Mouse (Mus musculus): ENCODE results near the gene Spef1. TPM values are rescaled to one million over a fixed set of nuclear protein-coding genes. Genes with fewer than 3 reads are reported as not detected.

Spef1 gene
- polyA plus RNA-seq, 1 experiment from 2014 or later, result 11.5 TPM

- Histone ChIP-seq H3K9ac (replicated peaks) (no peak overlapping the region), H3K27ac (no peak overlapping the region), H3K9me3 (no peaks in the 10 kb centered on the region), H3K36me3 (peaks cover 79% of the 10 kb centered on the region), H3K4me3 (replicated peaks) (no peak overlapping the region), H3K4me2 (replicated peaks) (no peak overlapping the region), H3K27me3 (no peaks in the 10 kb centered on the region), H3K4me1 (replicated peaks) (peaks cover 5% of the 10 kb centered on the region)
- WGBS, result 94% methylated on average over 21 of the region's 21 CpGs
- no peak for ATAC-seq
Measured at GRCm38 (mm10) chr2:131146193-131147042, 40.7 kb downstream of the Spef1 start.

GRCm38 (mm10) chr2:131145536-131145935 lies 41.5 kb downstream of the Spef1 start:
- H3K4me2 ChIP-seq (replicated peaks), result no peak overlapping the region
- H3K27me3 ChIP-seq, result no peaks in the 10 kb centered on the region
- H3K4me1 ChIP-seq (replicated peaks), result peaks cover 5% of the 10 kb centered on the region
- no peak overlapping the region for H3K27ac ChIP-seq
- H3K9me3 ChIP-seq, result no peaks in the 10 kb centered on the region
- WGBS, result 94% methylated on average over 2 of the region's 2 CpGs
- peaks cover 70% of the 10 kb centered on the region for H3K36me3 ChIP-seq
- no peak overlapping the region for H3K9ac ChIP-seq (replicated peaks)
- ATAC-seq, result no peak
- H3K4me3 ChIP-seq (replicated peaks), result no peak overlapping the region

- 77% methylated on average over 13 of the region's 13 CpGs for WGBS
- ATAC-seq, result no peak
- H3K36me3 ChIP-seq, result peaks cover 66% of the 10 kb centered on the region
Measured at GRCm38 (mm10) chr2:131145121-131145520, 42.0 kb downstream of the Spef1 start.

GRCm38 (mm10) chr2:131143007-131143780 lies 43.9 kb downstream of the Spef1 start:
- H3K4me2 ChIP-seq (replicated peaks), result no peak overlapping the region
- no peak for ATAC-seq
- no peaks in the 10 kb centered on the region for H3K9me3 ChIP-seq
- no peak overlapping the region for H3K4me3 ChIP-seq (replicated peaks)
- H3K36me3 ChIP-seq, result peaks cover 48% of the 10 kb centered on the region
- WGBS, result 70% methylated on average over 22 of the region's 22 CpGs
- H3K27me3 ChIP-seq, result no peaks in the 10 kb centered on the region
- H3K9ac ChIP-seq (replicated peaks), result no peak overlapping the region
- no peak overlapping the region for H3K27ac ChIP-seq
- H3K4me1 ChIP-seq (replicated peaks), result peaks cover 5% of the 10 kb centered on the region

More at GRCm38 (mm10) chr2:131145121-131145520, 42.0 kb downstream of the Spef1 start:
- no peaks in the 10 kb centered on the region for H3K27me3 ChIP-seq
- no peaks in the 10 kb centered on the region for H3K9me3 ChIP-seq
- no peak overlapping the region for H3K4me2 ChIP-seq (replicated peaks)
- no peak overlapping the region for H3K27ac ChIP-seq
- peaks cover 5% of the 10 kb centered on the region for H3K4me1 ChIP-seq (replicated peaks)
- H3K9ac ChIP-seq (replicated peaks), result no peak overlapping the region
- no peak overlapping the region for H3K4me3 ChIP-seq (replicated peaks)

- Histone ChIP-seq H3K27me3 (no peaks in the 10 kb centered on the region), H3K9ac (replicated peaks) (no peak overlapping the region), H3K36me3 (peaks cover 42% of the 10 kb centered on the region), H3K27ac (no peak overlapping the region), H3K4me3 (replicated peaks) (no peak overlapping the region), H3K9me3 (no peaks in the 10 kb centered on the region), H3K4me1 (replicated peaks) (peaks cover 5% of the 10 kb centered on the region), H3K4me2 (replicated peaks) (no peak overlapping the region)
- WGBS, result 30% methylated on average over 18 of the region's 18 CpGs
- ATAC-seq, result peak; percentile 57
Measured at GRCm38 (mm10) chr2:131142592-131142991, 44.5 kb downstream of the Spef1 start.

- no peak overlapping the region for H3K9ac ChIP-seq (replicated peaks)
- WGBS, result 92% methylated on average over 8 of the region's 8 CpGs
- H3K27ac ChIP-seq, result no peak overlapping the region
- H3K36me3 ChIP-seq, result peaks cover 31% of the 10 kb centered on the region
- peaks cover 5% of the 10 kb centered on the region for H3K4me1 ChIP-seq (replicated peaks)
- no peak for ATAC-seq
- H3K27me3 ChIP-seq, result no peaks in the 10 kb centered on the region
- H3K4me3 ChIP-seq (replicated peaks), result no peak overlapping the region
- no peak overlapping the region for H3K4me2 ChIP-seq (replicated peaks)
- H3K9me3 ChIP-seq, result no peaks in the 10 kb centered on the region
Measured at GRCm38 (mm10) chr2:131141336-131141986, 45.6 kb downstream of the Spef1 start.

- H3K27me3 ChIP-seq, result no peaks in the 10 kb centered on the region
- peaks cover 21% of the 10 kb centered on the region for H3K36me3 ChIP-seq
- H3K9ac ChIP-seq (replicated peaks), result no peak overlapping the region
- H3K4me1 ChIP-seq (replicated peaks), result peaks cover 5% of the 10 kb centered on the region
- no peaks in the 10 kb centered on the region for H3K9me3 ChIP-seq
- H3K4me3 ChIP-seq (replicated peaks), result no peak overlapping the region
- no peak for ATAC-seq
- WGBS, result 85% methylated on average over 5 of the region's 5 CpGs
- no peak overlapping the region for H3K27ac ChIP-seq
- no peak overlapping the region for H3K4me2 ChIP-seq (replicated peaks)
Measured at GRCm38 (mm10) chr2:131140533-131140905, 46.6 kb downstream of the Spef1 start.

- H3K27ac ChIP-seq, result no peak overlapping the region
- peaks cover 16% of the 10 kb centered on the region for H3K36me3 ChIP-seq
- no peak for ATAC-seq
- no peaks in the 10 kb centered on the region for H3K9me3 ChIP-seq
- H3K27me3 ChIP-seq, result no peaks in the 10 kb centered on the region
- H3K4me3 ChIP-seq (replicated peaks), result no peak overlapping the region
- peaks cover 5% of the 10 kb centered on the region for H3K4me1 ChIP-seq (replicated peaks)
- no peak overlapping the region for H3K4me2 ChIP-seq (replicated peaks)
- WGBS, result 70% methylated on average over 5 of the region's 5 CpGs
- no peak overlapping the region for H3K9ac ChIP-seq (replicated peaks)
Measured at GRCm38 (mm10) chr2:131139886-131140532, 47.1 kb downstream of the Spef1 start.

- no peak overlapping the region for H3K27ac ChIP-seq
- WGBS, result 93% methylated on average over 5 of the region's 5 CpGs
- H3K9me3 ChIP-seq, result no peaks in the 10 kb centered on the region
- ATAC-seq, result no peak
- H3K4me1 ChIP-seq (replicated peaks), result peaks cover 5% of the 10 kb centered on the region
- no peak overlapping the region for H3K4me3 ChIP-seq (replicated peaks)
- H3K27me3 ChIP-seq, result no peaks in the 10 kb centered on the region
- H3K9ac ChIP-seq (replicated peaks), result no peak overlapping the region
- H3K36me3 ChIP-seq, result peaks cover 9% of the 10 kb centered on the region
- H3K4me2 ChIP-seq (replicated peaks), result no peak overlapping the region
Measured at GRCm38 (mm10) chr2:131139287-131139686, 47.8 kb downstream of the Spef1 start.

GRCm38 (mm10) chr2:131138760-131139159 lies 48.3 kb downstream of the Spef1 start:
- Histone ChIP-seq H3K4me2 (replicated peaks) (no peak overlapping the region), H3K4me1 (replicated peaks) (peaks cover 5% of the 10 kb centered on the region), H3K9me3 (no peaks in the 10 kb centered on the region), H3K9ac (replicated peaks) (no peak overlapping the region), H3K27me3 (no peaks in the 10 kb centered on the region), H3K4me3 (replicated peaks) (no peak overlapping the region), H3K27ac (no peak overlapping the region), H3K36me3 (peaks cover 7% of the 10 kb centered on the region)
- 86% methylated on average over 7 of the region's 7 CpGs for WGBS
- no peak for ATAC-seq

- no peak overlapping the region for H3K9ac ChIP-seq (replicated peaks)
- no peak overlapping the region for H3K27ac ChIP-seq
- H3K4me3 ChIP-seq (replicated peaks), result no peak overlapping the region
- no peak for ATAC-seq
- H3K4me2 ChIP-seq (replicated peaks), result no peak overlapping the region
- WGBS, result 79% methylated on average over 4 of the region's 4 CpGs
- H3K36me3 ChIP-seq, result peaks cover 2% of the 10 kb centered on the region
- no peaks in the 10 kb centered on the region for H3K9me3 ChIP-seq
- peaks cover 5% of the 10 kb centered on the region for H3K4me1 ChIP-seq (replicated peaks)
- no peaks in the 10 kb centered on the region for H3K27me3 ChIP-seq
Measured at GRCm38 (mm10) chr2:131138296-131138695, 48.8 kb downstream of the Spef1 start.
